Mouse (Mus musculus): Measurements from ENCODE around the gene Btf3. TPM values are rescaled to one million over a fixed set of nuclear protein-coding genes. Genes with fewer than 3 reads are reported as not detected.
A peak's percentile ranks its signal among the peaks of the same experiment; 100 is the strongest.

The Btf3 gene
- polyA plus RNA-seq, 1 experiment from 2014 or later, result 615 TPM

GRCm38 (mm10) chr13:98356176-98356972, 39.6 kb upstream of the Btf3 start:
- H3K4me1 ChIP-seq (replicated peaks), result peaks cover 33% of the 10 kb centered on the region
- no peak overlapping the region for H3K4me2 ChIP-seq
- H3K27me3 ChIP-seq, result peaks cover 94% of the 10 kb centered on the region
- ATAC-seq (ENCODE audit: low FRiP score), result no peak
- no peaks in the 10 kb centered on the region for H3K36me3 ChIP-seq
- H3K9me3 ChIP-seq, result no peaks in the 10 kb centered on the region
- H3K9ac ChIP-seq, result no peak overlapping the region
- H3K4me3 ChIP-seq, result peak overlapping the region; percentile 39
- no peak overlapping the region for H3K27ac ChIP-seq
- 5% methylated on average over 9 of the region's 9 CpGs for WGBS

DNA sequence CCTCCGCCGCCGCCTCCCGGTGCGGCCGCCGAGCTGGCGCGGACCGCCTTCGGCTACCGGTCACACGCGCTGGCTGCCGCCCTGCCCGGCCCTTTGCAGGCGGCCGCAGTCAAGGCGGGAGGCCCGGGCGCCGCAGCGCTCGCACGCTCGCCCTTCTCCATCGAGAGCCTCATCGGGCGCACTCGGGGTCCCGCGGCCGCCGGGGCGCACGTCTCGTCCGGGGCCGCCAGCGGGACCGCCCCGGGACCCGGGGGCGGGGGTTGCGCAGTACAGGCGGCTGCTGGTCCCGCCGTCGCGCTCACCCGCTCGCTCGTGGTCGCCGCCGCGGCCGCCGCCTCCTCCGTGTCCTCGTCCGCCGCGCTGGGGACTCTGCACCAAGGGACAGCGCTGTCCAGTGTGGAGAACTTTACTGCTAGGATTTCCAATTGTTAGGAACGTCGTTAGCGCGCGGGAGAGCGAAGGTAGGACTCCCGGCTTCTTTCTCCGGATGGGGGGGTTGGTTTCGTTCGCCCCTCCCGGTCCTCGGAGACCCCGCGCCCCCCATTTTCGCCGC, 38.8 kb upstream of the Btf3 start:
- WGBS, result under 1% methylated on average over 59 of the region's 81 CpGs
- no peaks in the 10 kb centered on the region for H3K9me3 ChIP-seq

GRCm38 (mm10) chr13:98354871-98355558, 38.2 kb upstream of the Btf3 start:
- peak overlapping the region; percentile 39 for H3K4me3 ChIP-seq
- no peaks in the 10 kb centered on the region for H3K36me3 ChIP-seq
- peaks cover 33% of the 10 kb centered on the region for H3K4me1 ChIP-seq (replicated peaks)
- peak; percentile 50; the same call in 1 of the 2 replicates for ATAC-seq (ENCODE audit: low FRiP score)
- H3K9ac ChIP-seq, result peak overlapping the region; percentile 64
- under 1% methylated on average over 57 of the region's 102 CpGs for WGBS
- H3K27me3 ChIP-seq, result peaks cover 94% of the 10 kb centered on the region
- no peaks in the 10 kb centered on the region for H3K9me3 ChIP-seq
- H3K4me2 ChIP-seq, result peak overlapping the region; percentile 53
- no peak overlapping the region for H3K27ac ChIP-seq

More for the DNA sequence above, 38.8 kb upstream of the Btf3 start:
- H3K4me3 ChIP-seq, result peak overlapping the region; percentile 39
- H3K36me3 ChIP-seq, result no peaks in the 10 kb centered on the region
- peak overlapping the region; percentile 64 for H3K9ac ChIP-seq
- ATAC-seq (ENCODE audit: low FRiP score), result no peak
- H3K4me1 ChIP-seq (replicated peaks), result peaks cover 33% of the 10 kb centered on the region
- no peak overlapping the region for H3K27ac ChIP-seq
- peaks cover 94% of the 10 kb centered on the region for H3K27me3 ChIP-seq
- peak overlapping the region; percentile 53 for H3K4me2 ChIP-seq

- peaks cover 33% of the 10 kb centered on the region for H3K4me1 ChIP-seq (replicated peaks)
- H3K9me3 ChIP-seq, result no peaks in the 10 kb centered on the region
- peak; percentile 80 for ATAC-seq (ENCODE audit: low FRiP score)
- under 1% methylated on average over 57 of the region's 76 CpGs for WGBS
- H3K4me3 ChIP-seq, result peak within 1 kb of the TSS; percentile 39
- no peaks in the 10 kb centered on the region for H3K36me3 ChIP-seq
- H3K27me3 ChIP-seq, result peaks cover 94% of the 10 kb centered on the region
- peak within 1 kb of the TSS; percentile 64 for H3K9ac ChIP-seq
- no peak within 1 kb of the TSS for H3K27ac ChIP-seq
- peak within 1 kb of the TSS; percentile 53 for H3K4me2 ChIP-seq
Observed at GRCm38 (mm10) chr13:98354090-98354801, 37.4 kb upstream of the Btf3 start, which contains the start of gene Foxd1. TSS of gene Foxd1 (plus strand) at chr13:98354242.

GRCm38 (mm10) chr13:98353709-98354089, 36.9 kb upstream of the Btf3 start:
- WGBS, result under 1% methylated on average over 13 of the region's 13 CpGs
- Histone ChIP-seq H3K4me1 (replicated peaks) (peaks cover 29% of the 10 kb centered on the region), H3K27ac (no peak overlapping the region), H3K9me3 (no peaks in the 10 kb centered on the region), H3K4me3 (peak overlapping the region; percentile 39; the same call in 1 of the 2 replicates), H3K36me3 (no peaks in the 10 kb centered on the region), H3K9ac (no peak overlapping the region), H3K4me2 (peak overlapping the region; percentile 53), H3K27me3 (peaks cover 94% of the 10 kb centered on the region)
- ATAC-seq (ENCODE audit: low FRiP score), result 0 out of 2 replicates have a peak, but pooled peaks have one; percentile 6

DNA sequence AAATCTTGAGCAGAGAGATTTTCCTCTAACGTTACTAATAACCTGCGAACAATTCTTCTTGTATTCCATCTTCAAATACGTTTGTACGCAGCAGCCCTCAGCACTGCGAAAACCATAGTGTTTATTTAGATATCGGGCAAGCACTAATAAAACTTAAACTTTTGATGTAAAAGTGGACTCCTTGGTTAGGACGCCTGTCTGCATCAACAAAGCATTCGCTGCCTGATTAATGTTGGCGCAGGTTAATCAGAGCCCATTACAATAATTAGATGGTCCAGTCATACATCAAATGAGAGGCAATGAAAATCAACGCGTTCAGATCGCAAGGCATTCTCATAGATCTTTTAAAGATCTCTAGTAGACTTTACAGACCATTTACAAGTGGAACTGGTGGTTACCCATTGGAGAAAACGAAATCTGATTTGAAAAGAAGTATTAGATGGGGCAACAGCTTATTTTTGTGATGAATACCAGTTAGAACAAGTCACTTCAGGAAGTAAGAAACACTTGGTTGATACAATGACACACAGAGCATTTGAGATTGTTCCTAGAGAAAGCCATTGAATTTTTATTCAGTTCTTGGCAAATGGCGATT, 35.7 kb upstream of the Btf3 start:
- Histone ChIP-seq H3K4me1 (replicated peaks) (peaks cover 26% of the 10 kb centered on the region), H3K9ac (no peak overlapping the region), H3K36me3 (no peaks in the 10 kb centered on the region), H3K27me3 (peaks cover 90% of the 10 kb centered on the region), H3K9me3 (no peaks in the 10 kb centered on the region), H3K4me2 (no peak overlapping the region), H3K4me3 (no peak overlapping the region), H3K27ac (no peak overlapping the region)
- no peak for ATAC-seq (ENCODE audit: low FRiP score)
- WGBS, result 14% methylated on average over 14 of the region's 14 CpGs

GRCm38 (mm10) chr13:98351527-98351926, 34.7 kb upstream of the Btf3 start:
- no peak for ATAC-seq (ENCODE audit: low FRiP score)
- WGBS, result 5% methylated on average over 8 of the region's 8 CpGs
- H3K27me3 ChIP-seq, result peaks cover 88% of the 10 kb centered on the region

GRCm38 (mm10) chr13:98349491-98349890, 32.7 kb upstream of the Btf3 start:
- no peaks in the 10 kb centered on the region for H3K9me3 ChIP-seq
- ATAC-seq (ENCODE audit: low FRiP score), result no peak
- no peak overlapping the region for H3K27ac ChIP-seq
- no peaks in the 10 kb centered on the region for H3K36me3 ChIP-seq
- H3K9ac ChIP-seq, result no peak overlapping the region
- no peak overlapping the region for H3K4me3 ChIP-seq
- peaks cover 83% of the 10 kb centered on the region for H3K27me3 ChIP-seq
- WGBS, result 85% methylated on average over 4 of the region's 4 CpGs
- H3K4me2 ChIP-seq, result no peak overlapping the region
- H3K4me1 ChIP-seq (replicated peaks), result peaks cover 10% of the 10 kb centered on the region

More at GRCm38 (mm10) chr13:98351527-98351926, 34.7 kb upstream of the Btf3 start:
- Histone ChIP-seq H3K4me1 (replicated peaks) (peaks cover 26% of the 10 kb centered on the region), H3K4me2 (no peak overlapping the region), H3K9ac (no peak overlapping the region), H3K9me3 (no peaks in the 10 kb centered on the region), H3K27ac (no peak overlapping the region), H3K4me3 (no peak overlapping the region), H3K36me3 (no peaks in the 10 kb centered on the region)

GRCm38 (mm10) chr13:98340506-98340905, 23.7 kb upstream of the Btf3 start:
- no peak for ATAC-seq (ENCODE audit: low FRiP score)
- WGBS, result 83% methylated on average over 5 of the region's 5 CpGs

DNA sequence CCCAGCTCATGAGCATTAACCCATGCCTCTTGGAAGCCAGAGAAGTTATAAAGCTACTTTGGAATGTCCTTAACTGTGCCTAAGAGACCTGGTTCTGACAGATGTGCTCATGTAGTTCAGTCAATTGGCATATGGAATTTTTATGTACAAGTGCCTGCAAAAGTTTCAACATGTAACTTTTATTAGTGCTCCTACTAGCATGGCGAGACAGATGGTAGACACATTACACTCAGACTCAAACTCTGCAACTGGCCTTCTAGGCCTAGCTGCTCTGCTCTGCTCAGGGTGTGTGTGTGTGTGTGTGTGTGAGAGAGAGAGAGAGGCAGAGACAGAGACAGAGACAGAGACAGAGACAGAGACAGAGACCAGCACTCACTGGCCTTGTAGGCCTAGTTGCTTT, 19.4 kb upstream of the Btf3 start:
- no peak overlapping the region for H3K9ac ChIP-seq
- no peak overlapping the region for H3K4me2 ChIP-seq
- WGBS, result 97% methylated on average over 1 of the region's 1 CpGs
- no peak for ATAC-seq (ENCODE audit: low FRiP score)
- H3K27me3 ChIP-seq, result 0 out of 2 replicates have a peak, but pooled peaks cover 4% of the 10 kb centered on the region
- no peaks in the 10 kb centered on the region for H3K9me3 ChIP-seq
- no peak overlapping the region for H3K4me3 ChIP-seq
- no peaks in the 10 kb centered on the region for H3K36me3 ChIP-seq
- H3K4me1 ChIP-seq (replicated peaks), result no peaks in the 10 kb centered on the region
- H3K27ac ChIP-seq, result no peak overlapping the region

More at GRCm38 (mm10) chr13:98340506-98340905, 23.7 kb upstream of the Btf3 start:
- Histone ChIP-seq H3K27ac (no peak overlapping the region), H3K9ac (no peak overlapping the region), H3K36me3 (no peaks in the 10 kb centered on the region), H3K4me3 (no peak overlapping the region), H3K4me2 (no peak overlapping the region), H3K9me3 (no peaks in the 10 kb centered on the region), H3K27me3 (peaks cover 21% of the 10 kb centered on the region), H3K4me1 (replicated peaks) (no peaks in the 10 kb centered on the region)

GRCm38 (mm10) chr13:98332106-98332505, 15.3 kb upstream of the Btf3 start:
- WGBS, result 53% methylated on average over 2 of the region's 2 CpGs
- H3K4me3 ChIP-seq, result no peak overlapping the region
- H3K4me2 ChIP-seq, result no peak overlapping the region
- H3K27ac ChIP-seq, result no peak overlapping the region
- no peaks in the 10 kb centered on the region for H3K9me3 ChIP-seq
- H3K9ac ChIP-seq, result no peak overlapping the region
- H3K36me3 ChIP-seq, result no peaks in the 10 kb centered on the region
- no peaks in the 10 kb centered on the region for H3K27me3 ChIP-seq
- no peak for ATAC-seq (ENCODE audit: low FRiP score)
- H3K4me1 ChIP-seq (replicated peaks), result no peaks in the 10 kb centered on the region
